Mouse (Mus musculus) forebrain, embryonic 16.5 days (tissue): ENCODE data around the gene Rbm14. TPM values are rescaled to one million over a fixed set of nuclear protein-coding genes. Genes with fewer than 3 reads are reported as not detected.

Source experiments
- ATAC-seq: fragments of 200-750 bp; cut with Nextera tagmentation; 2 replicates; pipeline ENCODE4 v1.8.0; 2017; ENCODE audit warnings: mild to moderate bottlenecking, moderate library complexity
- H3K27ac ChIP-seq: fragments of 300-500 bp; sonication (generic); 2 replicates; pipeline ENCODE4 v1.5.1; 2014; ENCODE audit warnings: low read length, control low read depth
- H3K27me3 ChIP-seq: fragments of 300-500 bp; sonication (generic); replicated peaks from 2 replicates; pipeline ENCODE4 v1.6.1; 2014; ENCODE audit warnings: low read length; ENCODE audit not compliant: control insufficient read depth, insufficient read depth
- H3K36me3 ChIP-seq: fragments of 300-500 bp; sonication (generic); 2 replicates; pipeline ENCODE4 v1.6.1; 2014; ENCODE audit not compliant: control insufficient read depth, insufficient read depth
- H3K4me1 ChIP-seq: fragments of 300-500 bp; sonication (generic); replicated peaks from 2 replicates; pipeline ENCODE4 v1.6.1; 2014; ENCODE audit warnings: low read length; ENCODE audit not compliant: control insufficient read depth, insufficient read depth
- H3K4me2 ChIP-seq: fragments of 300-500 bp; sonication (generic); 2 replicates; pipeline ENCODE4 v1.6.1; 2014; ENCODE audit warnings: mild to moderate bottlenecking, low read length, control low read depth
- H3K4me3 ChIP-seq: fragments of 300-500 bp; sonication (generic); replicated peaks from 2 replicates; pipeline ENCODE4 v1.5.1; 2014; ENCODE audit warnings: mild to moderate bottlenecking, low read length, control low read depth
- H3K9ac ChIP-seq: fragments of 300-500 bp; sonication (generic); replicated peaks from 2 replicates; pipeline ENCODE4 v1.6.1; 2014; ENCODE audit warnings: low read depth, low read length, control low read depth
- H3K9me3 ChIP-seq: fragments of 300-500 bp; sonication (generic); 2 replicates; pipeline ENCODE4 v1.6.1; 2016; ENCODE audit warnings: low read length; ENCODE audit not compliant: control insufficient read depth
- WGBS: fragments of 180-500 bp; shearing (Covaris S2); extraction: QIAGEN DNeasy Blood & Tissue Kit; methylation state at CpG from one replicate; pipeline ENCODE4 v1.1.7; 2014; 5-methylcytosine and 5-hydroxymethylcytosine counted together
- polyA plus RNA-seq: library from polyadenylated mRNA; unstranded; fragments of >200 nt; fragmentation: Nextera tagmentation; extraction: Ambion mirVana; gene quantifications from 2 replicates; pipeline ENCODE4 v1.2.1, GENCODE M21; 2015

Rbm14 gene
- polyA plus RNA-seq: 86.0 and 91.1 TPM in 2 replicates

DNA sequence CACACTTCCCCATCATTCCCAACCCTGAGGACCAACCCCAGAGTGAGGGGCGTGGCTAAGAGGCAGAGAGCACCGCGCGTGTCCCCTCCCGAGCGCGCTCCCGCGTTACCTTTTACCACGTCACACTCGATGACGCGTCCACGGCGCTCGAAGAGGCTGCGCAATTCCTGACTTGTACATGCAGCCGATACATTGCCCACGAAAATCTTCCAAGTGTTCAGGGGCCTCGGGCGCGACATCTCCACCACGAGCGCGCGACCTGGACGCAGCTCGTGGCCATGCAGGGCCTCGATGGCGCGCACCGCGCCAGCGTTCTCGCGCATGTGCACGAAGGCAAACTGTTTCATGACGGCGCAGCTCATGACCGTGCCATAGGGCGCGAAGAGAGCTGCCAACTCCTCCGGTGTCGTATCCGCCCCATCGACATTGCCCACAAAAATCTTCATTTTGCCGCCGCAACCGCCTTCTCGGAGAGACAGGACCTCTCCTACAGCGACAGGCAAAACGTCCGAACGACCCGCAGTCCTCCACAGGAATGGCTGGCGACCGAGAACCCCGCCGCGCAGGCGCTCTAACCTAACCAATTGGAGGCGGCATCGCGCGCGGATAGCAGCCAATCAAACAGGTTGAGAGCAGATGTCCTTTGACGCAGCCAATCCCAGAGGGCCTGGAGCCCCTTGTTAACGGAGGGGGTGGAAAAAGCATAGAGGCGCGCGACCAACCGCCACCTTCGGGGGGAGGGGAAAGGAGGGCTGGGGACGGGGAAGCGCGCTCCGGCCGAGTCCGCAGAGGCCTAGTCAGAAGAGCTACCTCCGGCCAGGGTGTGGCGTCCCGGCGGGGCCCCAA, at the start of gene Rbm14, which contains the start of gene Gm21992:
Gene Rbm14, minus strand, starts transcription at position 572 of the 846 bp plus-strand sequence.
Gene Gm21992, minus strand, starts transcription at position 550 of the 846 bp plus-strand sequence.
- Histone ChIP-seq H3K4me3 (peak within 1 kb of the TSS; percentile 66), H3K4me2 (peak within 1 kb of the TSS; percentile 97), H3K4me1 (peaks cover 26% of the 10 kb centered on the region), H3K27me3 (no peaks in the 10 kb centered on the region), H3K9ac (peak within 1 kb of the TSS; percentile 71), H3K36me3 (no peaks in the 10 kb centered on the region), H3K27ac (peak within 1 kb of the TSS; percentile 88), H3K9me3 (no peaks in the 10 kb centered on the region)
- WGBS: under 1% methylated on average over 83 of the region's 83 CpGs
- ATAC-seq: peak; percentile 98

DNA sequence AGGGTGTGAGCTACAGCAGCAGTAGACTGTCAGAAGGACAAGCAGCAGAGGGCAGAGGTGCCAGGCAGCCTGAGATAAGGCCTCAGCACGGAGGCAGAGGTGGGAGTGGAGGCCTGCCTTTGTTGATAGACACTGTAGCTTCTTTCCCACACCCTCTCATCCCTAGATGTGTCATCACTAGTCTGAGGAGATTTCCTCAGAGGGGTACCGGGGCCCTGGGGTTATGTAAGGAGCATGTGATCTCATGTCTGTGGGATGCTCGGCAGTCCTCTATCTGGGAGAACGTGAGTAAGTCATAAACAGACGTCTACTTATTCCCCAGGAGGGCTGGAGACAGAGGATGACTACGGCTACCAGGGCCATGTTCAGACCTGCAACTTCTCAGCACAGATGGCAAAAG, 47.6 kb upstream of the Rbm14 start:
- Histone ChIP-seq H3K4me1 (peaks cover 8% of the 10 kb centered on the region), H3K27ac (no peak overlapping the region), H3K9me3 (no peaks in the 10 kb centered on the region), H3K36me3 (no peaks in the 10 kb centered on the region), H3K4me2 (no peak overlapping the region), H3K9ac (no peak overlapping the region), H3K4me3 (no peak overlapping the region), H3K27me3 (no peaks in the 10 kb centered on the region)
- WGBS: 88% methylated on average over 6 of the region's 6 CpGs
- no peak for ATAC-seq

DNA sequence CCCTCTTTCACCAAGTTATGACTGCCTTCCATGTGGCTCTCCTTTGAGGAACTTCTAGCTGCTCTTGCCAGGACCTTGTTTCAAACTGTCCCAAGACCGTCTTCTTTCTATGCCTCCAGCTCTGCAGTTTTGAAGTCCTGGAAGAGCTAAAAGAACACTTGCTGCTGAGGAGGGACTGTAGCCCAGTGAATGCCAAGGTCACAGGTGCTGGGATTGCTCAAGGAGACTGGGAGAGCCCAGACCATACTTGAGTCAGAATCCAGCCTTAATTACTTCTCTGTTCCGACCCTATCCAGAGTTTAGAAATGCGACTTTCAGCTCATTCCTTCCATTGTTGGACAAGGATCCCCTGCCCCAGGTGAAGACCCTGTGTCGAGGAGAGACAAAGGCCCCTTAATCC, 44.5 kb upstream of the Rbm14 start:
- Histone ChIP-seq H3K9me3 (no peaks in the 10 kb centered on the region), H3K4me3 (no peak overlapping the region), H3K27me3 (no peaks in the 10 kb centered on the region), H3K27ac (no peak overlapping the region), H3K9ac (no peak overlapping the region), H3K36me3 (no peaks in the 10 kb centered on the region), H3K4me1 (peaks cover 8% of the 10 kb centered on the region), H3K4me2 (peak overlapping the region; percentile 100)
- WGBS: 61% methylated on average over 4 of the region's 4 CpGs
- no peak for ATAC-seq

DNA sequence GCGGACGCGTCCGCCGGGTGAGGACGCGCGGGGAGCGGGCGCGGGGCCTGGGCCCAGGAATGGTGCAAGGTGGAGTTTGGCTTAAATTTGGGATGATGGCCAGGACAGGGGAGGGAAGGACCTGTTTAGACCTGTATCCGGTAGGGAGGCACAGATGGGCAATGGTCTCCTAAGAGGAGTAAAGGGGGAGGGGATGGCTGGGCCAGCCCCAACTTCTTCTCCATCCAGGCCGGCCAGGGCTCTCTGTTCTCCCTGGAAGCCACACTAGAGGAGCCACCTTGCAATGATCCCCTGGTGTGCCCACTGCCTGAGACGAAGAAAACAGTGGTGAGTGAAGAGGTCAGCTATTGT, 44.0 kb upstream of the Rbm14 start:
- peaks cover 8% of the 10 kb centered on the region for H3K4me1 ChIP-seq
- 1% methylated on average over 14 of the region's 14 CpGs for WGBS
- peak; percentile 45 for ATAC-seq
- H3K27me3 ChIP-seq: no peaks in the 10 kb centered on the region
- H3K9me3 ChIP-seq: no peaks in the 10 kb centered on the region
- H3K4me2 ChIP-seq: peak overlapping the region; percentile 100
- peak overlapping the region; percentile 78 for H3K9ac ChIP-seq
- no peaks in the 10 kb centered on the region for H3K36me3 ChIP-seq
- H3K27ac ChIP-seq: no peak overlapping the region
- peak overlapping the region; percentile 74 for H3K4me3 ChIP-seq

DNA sequence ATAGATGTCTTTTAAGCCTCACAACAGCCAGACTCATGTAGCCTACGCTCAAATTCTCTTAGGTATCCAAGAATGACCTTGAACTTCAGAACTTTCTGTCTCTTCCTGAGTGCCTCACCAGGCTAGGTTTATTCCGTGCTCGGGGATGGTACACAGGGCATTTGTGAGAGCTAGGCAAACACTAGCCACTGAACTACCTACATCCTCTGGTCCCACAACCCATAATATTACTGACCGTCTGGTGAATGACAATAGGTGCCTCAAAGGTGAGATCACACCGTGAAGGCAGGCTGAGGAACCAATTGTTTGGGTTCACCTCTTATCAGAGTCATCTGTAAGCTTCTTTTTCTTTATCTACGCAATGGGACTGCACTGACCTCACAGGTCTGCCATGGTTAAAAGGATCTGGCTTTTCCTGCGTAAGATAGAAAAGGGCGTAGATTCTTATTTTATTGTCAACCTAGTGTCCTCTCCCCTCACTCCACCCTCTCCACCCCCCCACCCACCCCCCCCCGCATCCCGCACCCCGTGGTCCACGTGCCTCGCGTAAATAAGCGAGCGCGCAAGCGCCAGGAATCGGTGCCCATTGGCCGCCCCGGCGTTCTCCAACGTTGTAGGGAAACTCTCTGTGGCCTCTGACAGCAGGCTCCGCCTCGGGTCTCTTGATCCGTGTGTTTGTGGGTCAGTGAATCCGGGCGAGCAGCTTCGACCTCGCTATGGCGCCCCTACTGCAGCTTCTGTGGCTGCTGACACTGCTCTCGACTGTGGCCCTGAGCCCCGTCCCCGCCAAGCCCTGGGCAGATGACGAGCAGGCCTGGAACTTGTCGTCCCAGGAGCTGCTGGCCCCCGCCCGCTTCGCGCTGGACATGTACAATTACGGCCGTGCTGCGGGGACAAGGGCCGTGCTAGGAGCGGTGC, 43.4 kb upstream of the Rbm14 start, which contains the start of gene Ctsf:
Gene Ctsf, plus strand, starts transcription at position 579 of the 918 bp plus-strand sequence.
- H3K4me3 ChIP-seq: peak within 1 kb of the TSS; percentile 74
- peak within 1 kb of the TSS; percentile 78 for H3K9ac ChIP-seq
- no peaks in the 10 kb centered on the region for H3K27me3 ChIP-seq
- ATAC-seq: peak; percentile 88
- peak within 1 kb of the TSS; percentile 100 for H3K4me2 ChIP-seq
- H3K4me1 ChIP-seq: peaks cover 8% of the 10 kb centered on the region
- H3K9me3 ChIP-seq: no peaks in the 10 kb centered on the region
- WGBS: 4% methylated on average over 44 of the region's 45 CpGs
- H3K36me3 ChIP-seq: no peaks in the 10 kb centered on the region
- no peak within 1 kb of the TSS for H3K27ac ChIP-seq

DNA sequence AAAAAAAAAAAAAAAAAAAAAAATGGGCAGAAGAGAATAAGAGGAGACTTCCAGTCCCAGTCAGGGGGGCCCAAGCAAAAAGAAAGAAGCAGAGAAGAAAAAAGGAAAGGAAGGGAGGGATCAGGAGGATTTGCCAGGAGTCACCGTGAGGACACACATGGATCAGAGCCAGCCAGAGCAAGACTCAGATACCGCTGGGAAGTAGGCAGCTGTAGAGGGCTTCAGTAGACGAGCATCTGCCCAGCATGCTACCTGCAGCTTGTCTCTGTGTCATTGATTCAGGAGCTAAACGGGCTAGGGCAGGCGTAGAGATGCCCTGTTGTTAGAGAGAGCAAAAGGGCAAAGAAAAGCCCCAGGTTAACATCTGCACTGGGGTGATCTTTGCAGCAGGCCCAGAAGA, 38.8 kb upstream of the Rbm14 start:
- Histone ChIP-seq H3K9ac (no peak overlapping the region), H3K9me3 (no peaks in the 10 kb centered on the region), H3K4me1 (peaks cover 3% of the 10 kb centered on the region), H3K4me3 (no peak overlapping the region), H3K4me2 (no peak overlapping the region), H3K27me3 (0 out of 2 replicates have a peak, but pooled peaks cover 2% of the 10 kb centered on the region), H3K27ac (no peak overlapping the region), H3K36me3 (no peaks in the 10 kb centered on the region)
- WGBS: 41% methylated on average over 5 of the region's 5 CpGs
- ATAC-seq: no peak

DNA sequence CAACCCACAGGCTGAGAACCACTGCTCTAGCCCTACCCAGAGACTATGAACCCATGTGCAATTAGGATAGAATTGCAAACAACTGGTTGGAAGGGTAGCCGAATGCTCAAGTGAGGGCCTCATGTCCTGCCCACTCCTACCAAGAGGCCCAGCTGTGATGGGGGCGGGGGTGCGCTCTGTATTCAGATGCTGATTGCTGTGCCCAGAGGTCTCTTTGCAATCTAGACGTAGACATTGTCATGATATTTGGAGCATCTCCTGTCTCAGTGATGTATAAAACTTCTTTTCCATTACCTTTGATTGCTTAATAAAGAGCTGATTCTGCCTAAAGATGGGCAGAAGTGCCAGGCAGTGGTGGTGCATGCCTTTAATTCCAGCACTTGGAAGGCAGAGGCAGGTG, 38.4 kb upstream of the Rbm14 start:
- 57% methylated on average over 4 of the region's 4 CpGs for WGBS

DNA sequence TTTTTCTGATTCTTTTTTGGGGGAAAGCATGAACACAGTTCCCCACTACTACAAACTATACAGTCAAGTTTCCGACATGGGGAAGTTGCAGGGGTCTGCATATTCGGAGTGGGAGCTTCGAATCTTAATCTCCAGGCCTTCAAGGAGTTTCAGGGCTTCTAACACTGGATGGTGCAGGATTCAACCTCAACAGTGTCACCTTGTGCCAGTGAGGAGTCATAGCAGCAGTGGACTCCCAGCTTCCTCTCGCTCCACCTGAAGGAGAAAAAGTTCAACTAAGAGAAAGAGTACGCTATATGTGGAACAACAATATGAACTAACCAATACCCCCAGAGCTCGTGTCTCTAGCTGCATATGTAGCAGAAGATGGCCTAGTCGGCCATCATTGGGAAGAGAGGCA, 36.1 kb upstream of the Rbm14 start:
- Histone ChIP-seq H3K9ac (no peak overlapping the region), H3K4me2 (no peak overlapping the region), H3K4me3 (no peak overlapping the region), H3K36me3 (no peaks in the 10 kb centered on the region), H3K27me3 (0 out of 2 replicates have a peak, but pooled peaks cover 2% of the 10 kb centered on the region), H3K4me1 (no peaks in the 10 kb centered on the region), H3K9me3 (no peaks in the 10 kb centered on the region), H3K27ac (no peak overlapping the region)
- 32% methylated on average over 7 of the region's 7 CpGs for WGBS
- no peak for ATAC-seq

More for the DNA sequence above, 38.4 kb upstream of the Rbm14 start:
- Histone ChIP-seq H3K4me3 (no peak overlapping the region), H3K4me1 (0 out of 2 replicates have a peak, but pooled peaks cover 3% of the 10 kb centered on the region), H3K4me2 (no peak overlapping the region), H3K27me3 (0 out of 2 replicates have a peak, but pooled peaks cover 2% of the 10 kb centered on the region), H3K9ac (no peak overlapping the region), H3K9me3 (no peaks in the 10 kb centered on the region), H3K36me3 (no peaks in the 10 kb centered on the region), H3K27ac (no peak overlapping the region)
- no peak for ATAC-seq

DNA sequence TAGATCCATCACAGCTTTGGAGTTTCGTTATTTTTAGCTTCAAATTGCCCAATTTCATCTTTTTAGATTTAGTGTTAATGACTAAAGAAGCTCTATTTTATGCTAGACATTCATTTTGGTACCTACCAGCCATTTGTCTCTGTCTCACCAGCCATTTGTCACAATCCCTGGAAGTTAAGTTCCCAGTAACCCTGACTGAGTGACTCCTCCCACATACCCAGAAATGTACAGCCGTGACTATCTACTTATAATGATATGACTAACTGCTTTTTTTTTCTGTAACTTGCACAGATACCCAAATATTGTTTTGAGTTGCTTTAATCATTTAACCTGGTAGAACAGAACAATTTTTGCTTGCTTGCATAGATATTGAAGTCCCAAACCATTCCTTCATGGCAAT, 34.4 kb upstream of the Rbm14 start:
- WGBS: 68% methylated on average over 2 of the region's 2 CpGs
- H3K4me2 ChIP-seq: no peak overlapping the region
- H3K27me3 ChIP-seq: peaks cover 12% of the 10 kb centered on the region
- H3K36me3 ChIP-seq: no peaks in the 10 kb centered on the region
- no peak overlapping the region for H3K9ac ChIP-seq
- H3K27ac ChIP-seq: no peak overlapping the region
- no peak overlapping the region for H3K4me3 ChIP-seq
- no peaks in the 10 kb centered on the region for H3K4me1 ChIP-seq
- no peak for ATAC-seq
- H3K9me3 ChIP-seq: no peaks in the 10 kb centered on the region
